Mouse (Mus musculus) liver, postnatal 0 days (tissue): ENCODE measurements around the gene Pde1c. TPM values are rescaled to one million over a fixed set of nuclear protein-coding genes. Genes with fewer than 3 reads are reported as not detected.

Experiments
- ATAC-seq: fragments of 200-750 bp; cut with Nextera tagmentation; 2 replicates; pipeline ENCODE4 v1.8.0; 2017; ENCODE audit warnings: mild to moderate bottlenecking, moderate library complexity
- DNase-seq: peaks from one replicate; pipeline ENCODE4 v3.0.0-alpha.2; 2016
- H3K27ac ChIP-seq: fragments of 300-500 bp; sonication (generic); 2 replicates; pipeline ENCODE4 v1.5.1; 2014; ENCODE audit warnings: antibody characterized with exemption, moderate library complexity, mild to moderate bottlenecking, low read depth
- H3K27me3 ChIP-seq: fragments of 300-500 bp; sonication (generic); 2 replicates; pipeline ENCODE4 v1.6.1; 2014; ENCODE audit warnings: low read length, control low read depth, mixed read lengths; ENCODE audit not compliant: insufficient read depth
- H3K36me3 ChIP-seq: fragments of 300-500 bp; sonication (generic); replicated peaks from 2 replicates; pipeline ENCODE4 v1.6.1; 2014; ENCODE audit warnings: mild to moderate bottlenecking, control low read depth, low read length, moderate library complexity, mixed read lengths; ENCODE audit not compliant: insufficient read depth
- H3K4me1 ChIP-seq: fragments of 300-500 bp; sonication (generic); 2 replicates; pipeline ENCODE4 v1.6.1; 2014; ENCODE audit warnings: antibody characterized with exemption, mild to moderate bottlenecking, control low read depth; ENCODE audit not compliant: insufficient read depth
- H3K4me2 ChIP-seq: fragments of 300-500 bp; sonication (generic); 2 replicates; pipeline ENCODE4 v1.6.1; 2014; ENCODE audit warnings: low read depth, mild to moderate bottlenecking, low read length, moderate library complexity, mixed read lengths
- H3K4me3 ChIP-seq: fragments of 300-500 bp; sonication (generic); 2 replicates; pipeline ENCODE4 v1.5.1; 2014; ENCODE audit warnings: low read depth, low read length
- H3K9ac ChIP-seq: fragments of 300-500 bp; sonication (generic); replicated peaks from 2 replicates; pipeline ENCODE4 v1.6.1; 2014; ENCODE audit warnings: mild to moderate bottlenecking, moderate library complexity
- H3K9me3 ChIP-seq: fragments of 300-500 bp; sonication (generic); 2 replicates; pipeline ENCODE4 v1.6.1; 2016; ENCODE audit warnings: mild to moderate bottlenecking, control low read depth, low read length, mixed read lengths
- CTCF ChIP-seq: sonication (generic); IDR thresholded peaks from 2 replicates; pipeline ENCODE4 v1.5.1; 2016; ENCODE audit warnings: antibody characterized with exemption, low read depth
- EP300 ChIP-seq: IDR thresholded peaks from 2 replicates; pipeline ENCODE4 v1.6.1; 2016; ENCODE audit warnings: antibody characterized with exemption, low read depth, mild to moderate bottlenecking
- WGBS: fragments of 180-500 bp; shearing (Covaris S2); extraction: QIAGEN DNeasy Blood & Tissue Kit; methylation state at CpG from one replicate; pipeline ENCODE4 v1.1.7; 2014; ENCODE audit not compliant: insufficient replicate concordance; 5-methylcytosine and 5-hydroxymethylcytosine counted together
- polyA plus RNA-seq: library from polyadenylated mRNA; unstranded; fragments of >200 nt; fragmentation: Nextera tagmentation; extraction: Ambion mirVana; gene quantifications from 2 replicates; pipeline ENCODE4 v1.2.1, GENCODE M21; 2015

Gene Pde1c
- polyA plus RNA-seq, 1 experiment from 2014 or later, result 0.39 TPM

GRCm38 (mm10) chr6:56534653-56535052, 34.2 kb downstream of the Pde1c start:
- Histone ChIP-seq H3K4me1 (no peaks in the 10 kb centered on the region), H3K36me3 (no peaks in the 10 kb centered on the region), H3K4me2 (no peak overlapping the region), H3K9me3 (no peaks in the 10 kb centered on the region), H3K4me3 (no peak overlapping the region), H3K27ac (no peak overlapping the region), H3K27me3 (no peaks in the 10 kb centered on the region), H3K9ac (no peak overlapping the region)
- no peak for DNase-seq
- ATAC-seq, result no peak
- TF ChIP-seq EP300, result no peak
- no peak for TF ChIP-seq CTCF

- 74% methylated on average over 2 of the region's 2 CpGs for WGBS
- Histone ChIP-seq H3K4me3 (no peak overlapping the region), H3K27ac (no peak overlapping the region), H3K4me2 (no peak overlapping the region), H3K27me3 (no peaks in the 10 kb centered on the region), H3K9me3 (no peaks in the 10 kb centered on the region), H3K4me1 (no peaks in the 10 kb centered on the region), H3K9ac (no peak overlapping the region), H3K36me3 (no peaks in the 10 kb centered on the region)
- TF ChIP-seq CTCF (no peak), EP300 (no peak)
- DNase-seq (no peak), ATAC-seq (no peak)
Measured at GRCm38 (mm10) chr6:56532257-56532656, 36.6 kb downstream of the Pde1c start.

- H3K4me3 ChIP-seq, result no peak overlapping the region
- H3K9me3 ChIP-seq, result no peaks in the 10 kb centered on the region
- no peaks in the 10 kb centered on the region for H3K27me3 ChIP-seq
- DNase-seq (no peak), ATAC-seq (no peak)
- TF ChIP-seq EP300, result no peak
- TF ChIP-seq CTCF, result no peak
- H3K9ac ChIP-seq, result no peak overlapping the region
- H3K27ac ChIP-seq, result no peak overlapping the region
- no peaks in the 10 kb centered on the region for H3K4me1 ChIP-seq
- no peaks in the 10 kb centered on the region for H3K36me3 ChIP-seq
- no peak overlapping the region for H3K4me2 ChIP-seq
- 74% methylated on average over 6 of the region's 6 CpGs for WGBS
Measured at GRCm38 (mm10) chr6:56523938-56524866, 44.7 kb downstream of the Pde1c start.

- Histone ChIP-seq H3K4me1 (no peaks in the 10 kb centered on the region), H3K27me3 (no peaks in the 10 kb centered on the region), H3K27ac (no peak overlapping the region), H3K4me2 (no peak overlapping the region), H3K9me3 (no peaks in the 10 kb centered on the region), H3K36me3 (no peaks in the 10 kb centered on the region), H3K9ac (no peak overlapping the region), H3K4me3 (no peak overlapping the region)
- TF ChIP-seq CTCF (no peak), EP300 (no peak)
- no peak for DNase-seq
- 69% methylated on average over 5 of the region's 5 CpGs for WGBS
- ATAC-seq, result no peak
Measured at GRCm38 (mm10) chr6:56489161-56489560, 79.7 kb downstream of the Pde1c start.

GRCm38 (mm10) chr6:56485078-56485477, 83.8 kb downstream of the Pde1c start:
- ATAC-seq, result peak; percentile 70
- Histone ChIP-seq H3K9ac (no peak overlapping the region), H3K36me3 (no peaks in the 10 kb centered on the region), H3K9me3 (no peaks in the 10 kb centered on the region), H3K4me2 (no peak overlapping the region), H3K4me1 (no peaks in the 10 kb centered on the region), H3K4me3 (no peak overlapping the region), H3K27me3 (no peaks in the 10 kb centered on the region), H3K27ac (no peak overlapping the region)
- peak; percentile 18 for DNase-seq
- 54% methylated on average over 3 of the region's 3 CpGs for WGBS
- TF ChIP-seq CTCF (no peak), EP300 (no peak)

- 2% methylated on average over 6 of the region's 6 CpGs for WGBS
- peak; percentile 89 for TF ChIP-seq CTCF
- TF ChIP-seq EP300, result no peak
- no peak overlapping the region for H3K4me3 ChIP-seq
- H3K9ac ChIP-seq, result no peak overlapping the region
- H3K36me3 ChIP-seq, result no peaks in the 10 kb centered on the region
- DNase-seq (peak; percentile 62), ATAC-seq (no peak)
- no peaks in the 10 kb centered on the region for H3K4me1 ChIP-seq
- H3K9me3 ChIP-seq, result no peaks in the 10 kb centered on the region
- no peak overlapping the region for H3K27ac ChIP-seq
- no peak overlapping the region for H3K4me2 ChIP-seq
- no peaks in the 10 kb centered on the region for H3K27me3 ChIP-seq
Measured at GRCm38 (mm10) chr6:56480914-56481482, 87.9 kb downstream of the Pde1c start.
